Mouse (Mus musculus): ENCODE measurements around the gene Nim1k.
A peak's percentile ranks its signal among the peaks of the same experiment; 100 is the strongest.

Gene Nim1k

DNA sequence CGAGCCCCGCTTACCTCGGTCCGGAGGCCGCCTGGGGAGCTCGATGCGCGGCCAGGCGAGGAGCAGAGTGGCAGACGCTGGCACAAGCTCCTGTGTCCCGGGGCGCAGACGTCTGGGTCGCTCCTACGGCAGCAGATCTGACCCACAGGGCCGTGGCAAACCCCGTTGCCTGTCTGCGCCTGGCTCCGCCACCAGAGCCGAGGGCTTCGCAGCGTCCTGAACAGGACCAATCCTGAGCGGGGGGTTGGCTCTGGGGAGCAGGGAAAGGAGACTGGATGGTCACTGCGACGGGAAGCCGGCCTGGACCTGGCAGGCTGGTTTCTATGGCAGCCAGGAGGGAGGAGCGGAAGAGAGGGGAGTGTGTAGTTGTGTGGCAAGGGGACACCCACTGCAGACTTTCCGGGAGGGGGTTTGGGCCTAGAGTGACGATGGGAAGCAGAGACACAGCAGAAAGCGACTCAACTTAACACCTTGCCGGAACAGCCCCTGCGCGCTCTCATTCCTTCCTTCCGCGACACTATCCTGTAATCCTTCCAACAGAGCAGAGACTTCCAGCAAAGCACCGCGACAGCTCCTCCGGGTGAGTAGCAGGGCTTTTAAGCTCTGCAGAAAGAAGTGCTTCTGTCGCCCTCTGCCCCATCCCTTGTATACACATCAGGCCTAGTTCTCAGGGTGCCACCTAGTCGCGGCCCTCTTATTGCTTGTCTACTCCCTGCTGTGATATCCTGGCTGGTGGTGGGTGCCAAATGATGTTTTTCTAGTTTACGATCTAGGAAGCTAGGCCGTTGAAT is at the start of gene Nim1k:
Gene Nim1k, minus strand, starts transcription at position 202 of the 791 bp plus-strand sequence.
- peak; percentile 86 to 88 for DNase-seq (ENCODE audit: low spot score in 2 of 2)

DNA sequence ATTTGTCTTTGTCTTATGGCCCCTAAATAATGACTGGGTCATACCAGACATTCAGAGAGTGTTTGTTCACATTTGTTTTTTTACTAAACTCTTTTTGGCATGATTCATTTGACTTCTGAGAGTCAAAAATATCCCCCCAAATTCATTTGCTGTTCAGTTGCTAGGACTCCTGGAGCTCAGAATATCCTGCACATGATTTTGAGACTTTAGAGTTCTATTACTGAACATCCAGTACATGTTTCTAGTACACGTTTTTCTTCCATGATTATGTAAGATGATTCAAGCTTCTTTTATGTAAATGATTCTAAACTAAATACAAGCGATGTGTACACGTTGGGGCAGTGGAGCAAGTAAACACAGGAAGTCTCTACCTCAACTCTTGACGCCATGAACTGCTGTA is 42.0 kb upstream of the Nim1k start:
- DNase-seq (ENCODE audit: low spot score in 2 of 2), result no peak

DNA sequence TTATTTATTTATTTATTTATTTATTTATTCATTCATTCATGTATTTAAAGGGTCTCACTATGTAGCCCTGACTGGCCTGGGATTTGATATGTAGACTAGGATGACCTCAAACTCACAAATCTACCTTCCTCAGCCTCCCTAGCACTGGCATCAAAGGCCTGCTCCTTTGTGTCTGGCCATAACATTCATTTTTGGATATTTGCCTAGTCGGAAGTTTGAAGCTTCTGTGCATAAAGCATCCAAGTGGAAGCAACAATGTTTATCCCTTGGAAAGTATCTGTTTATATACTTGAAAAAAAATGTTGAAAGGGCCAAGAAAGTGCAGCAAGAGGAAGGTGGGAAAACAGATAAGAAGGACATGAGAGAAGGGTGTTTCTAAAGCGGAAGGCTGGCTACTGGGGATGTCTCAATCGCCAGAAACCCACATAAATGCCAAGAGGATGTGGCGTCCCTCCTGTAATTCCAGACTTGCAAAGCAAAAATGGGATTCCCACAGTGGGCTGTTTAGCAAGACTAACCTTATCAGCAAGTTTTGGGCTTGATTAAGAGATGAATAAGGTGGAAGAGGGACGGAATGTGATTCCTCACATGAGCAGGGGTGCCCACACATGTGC is 37.2 kb upstream of the Nim1k start:
- DNase-seq (ENCODE audit: low spot score in 2 of 2), result no peak

DNA sequence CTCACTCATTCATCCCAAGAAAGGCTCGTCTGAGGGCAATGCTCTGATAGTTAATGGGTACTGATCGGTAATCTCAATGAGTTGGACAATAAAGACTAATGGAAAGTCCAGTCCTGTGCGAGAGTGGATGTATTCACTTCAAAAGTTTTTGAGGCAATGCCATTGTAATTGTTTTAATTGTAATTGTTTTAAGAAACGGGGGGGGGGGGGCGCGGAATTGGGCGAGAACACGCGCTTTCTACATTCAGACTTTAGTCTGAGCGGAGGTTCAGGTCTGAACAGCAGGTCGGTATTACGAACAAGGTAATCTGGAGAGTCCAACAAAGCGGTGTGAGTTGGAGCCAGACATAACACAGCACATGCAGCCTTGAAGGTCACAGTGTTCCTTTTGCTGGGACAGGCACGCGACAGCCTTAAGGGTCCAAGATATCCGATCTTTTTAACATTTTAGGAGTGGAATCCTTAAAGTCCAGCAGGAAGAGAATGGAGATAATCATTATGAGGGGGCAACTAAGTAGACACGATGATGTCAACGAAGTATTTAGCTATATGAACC is 36.0 kb upstream of the Nim1k start:
- no peak for DNase-seq (ENCODE audit: low spot score in 2 of 2)

DNA sequence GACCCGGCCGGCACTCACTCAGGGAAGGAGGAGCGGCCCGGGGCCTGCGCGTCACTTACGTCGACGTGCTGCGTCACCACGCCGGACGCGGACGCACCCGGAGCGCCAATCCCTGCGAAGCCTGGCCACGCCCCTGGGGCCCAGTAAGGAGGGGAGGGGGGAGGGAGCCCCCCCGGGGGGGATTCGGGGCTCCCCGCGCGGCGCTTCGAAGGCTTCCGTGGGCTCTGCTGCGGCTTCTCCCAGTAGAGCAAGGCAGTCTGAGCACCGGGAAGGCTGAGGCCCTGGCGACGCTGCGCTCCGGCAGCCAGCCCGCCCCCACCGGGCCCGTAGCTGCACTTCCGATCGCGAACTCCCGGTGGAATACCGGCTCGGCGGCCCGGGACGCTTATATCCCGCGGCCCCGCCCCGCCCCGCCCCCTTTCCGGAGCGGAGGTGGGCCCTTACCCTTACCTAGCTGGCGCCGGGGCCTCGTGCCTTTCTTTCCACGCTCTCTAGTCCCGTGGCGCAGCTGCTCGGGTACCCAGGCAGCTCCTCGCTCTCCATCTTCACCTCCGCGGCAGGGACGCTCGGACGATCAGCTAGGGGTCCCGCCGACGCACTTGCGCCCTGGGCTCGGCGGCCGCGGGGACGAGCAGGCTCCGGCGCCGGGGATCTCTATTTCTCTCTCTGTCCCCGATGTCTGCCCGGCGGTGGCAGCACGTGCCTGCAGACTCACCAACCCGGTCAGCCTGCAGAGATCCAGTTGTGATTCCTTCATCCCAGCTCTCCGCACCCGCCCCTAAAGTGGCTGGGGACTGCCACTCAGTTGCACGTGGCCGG is 35.3 kb upstream of the Nim1k start, which contains the start of gene Zfp131:
Gene Zfp131, minus strand, starts transcription at position 129 of the 819 bp plus-strand sequence.
- peak; percentile 93 for DNase-seq (ENCODE audit: low spot score in 2 of 2)

DNA sequence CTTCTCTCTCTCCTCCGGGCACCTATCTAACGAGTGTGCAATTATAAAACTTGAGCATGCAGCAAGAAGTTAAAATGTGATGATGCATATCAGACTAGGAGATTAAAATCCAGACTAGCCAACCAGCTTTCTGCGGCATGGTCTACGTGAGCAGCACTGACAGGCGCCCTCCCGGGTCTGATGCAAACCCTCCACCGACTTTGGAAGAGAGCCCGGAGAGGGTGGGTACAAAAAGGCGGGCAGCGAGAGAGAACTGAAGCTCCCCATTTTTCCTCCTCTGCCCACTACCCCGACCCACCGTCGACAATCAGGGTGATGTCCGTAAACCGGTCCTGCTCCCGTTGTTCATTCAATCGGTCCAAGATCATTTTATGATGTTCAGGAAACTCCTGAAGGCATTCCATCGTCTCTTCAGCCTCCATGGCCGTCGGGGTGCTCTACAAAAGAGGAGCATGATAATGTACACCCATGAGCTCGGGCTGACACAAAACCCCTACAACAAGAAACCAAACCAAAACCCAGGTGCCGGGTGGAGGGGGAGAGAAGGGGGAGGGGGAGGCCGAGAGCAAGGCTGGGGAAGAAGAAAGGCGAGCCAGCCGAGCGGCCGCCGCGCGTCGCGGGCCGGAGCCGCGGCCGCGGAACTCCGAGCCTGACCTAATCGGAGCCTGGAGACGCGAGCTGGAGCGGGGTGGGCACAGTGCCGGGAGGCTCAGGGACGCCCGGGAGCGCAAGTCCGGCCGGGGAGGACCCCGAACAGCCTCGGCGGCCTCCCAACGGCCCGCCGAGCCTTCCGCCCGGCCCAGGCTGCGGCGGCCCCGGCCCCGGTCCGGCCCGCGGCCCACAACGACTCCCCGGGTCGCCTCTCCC is 34.4 kb upstream of the Nim1k start:
- peak; percentile 29 to 36 for DNase-seq (ENCODE audit: low spot score in 2 of 2)

DNA sequence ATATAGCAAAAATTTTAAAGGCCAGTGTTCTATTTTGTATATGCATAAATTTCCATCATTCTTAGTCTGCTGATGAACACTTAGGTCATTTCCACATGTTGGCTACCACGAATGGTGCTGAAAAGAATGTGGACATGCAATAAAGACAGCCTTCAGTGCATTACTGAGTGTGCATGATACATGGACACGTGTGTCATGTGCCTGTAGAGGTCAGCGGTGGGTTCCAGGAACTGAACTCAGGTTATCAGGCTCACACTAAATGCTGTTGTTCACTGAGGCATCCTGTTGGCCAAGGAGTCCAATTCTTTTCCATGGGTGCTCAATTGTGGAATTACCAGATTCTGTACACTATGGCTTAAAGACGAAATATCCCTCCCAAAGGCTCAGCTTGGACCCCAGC is 27.9 kb upstream of the Nim1k start:
- no peak for DNase-seq (ENCODE audit: low spot score in 2 of 2)

DNA sequence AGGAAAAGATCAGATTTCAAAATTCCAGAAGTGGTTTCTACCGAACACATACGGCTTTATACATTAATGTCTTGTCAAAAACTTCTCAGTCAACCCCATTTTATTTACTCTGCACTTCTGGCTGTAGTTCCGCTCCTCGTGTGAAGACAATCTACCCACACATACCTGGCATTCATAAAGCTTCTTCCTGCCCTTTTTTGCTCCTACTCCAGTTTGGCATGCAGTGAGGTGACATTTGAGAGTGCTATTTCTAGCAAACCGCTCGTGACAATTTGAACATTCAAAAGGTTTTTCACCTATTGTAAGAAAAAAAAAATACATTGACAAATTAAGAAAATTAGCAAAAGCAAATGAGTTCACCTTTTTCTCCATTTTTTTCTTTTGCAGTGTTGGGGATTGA is 12.9 kb upstream of the Nim1k start:
- DNase-seq (ENCODE audit: low spot score in 2 of 2), result no peak

DNA sequence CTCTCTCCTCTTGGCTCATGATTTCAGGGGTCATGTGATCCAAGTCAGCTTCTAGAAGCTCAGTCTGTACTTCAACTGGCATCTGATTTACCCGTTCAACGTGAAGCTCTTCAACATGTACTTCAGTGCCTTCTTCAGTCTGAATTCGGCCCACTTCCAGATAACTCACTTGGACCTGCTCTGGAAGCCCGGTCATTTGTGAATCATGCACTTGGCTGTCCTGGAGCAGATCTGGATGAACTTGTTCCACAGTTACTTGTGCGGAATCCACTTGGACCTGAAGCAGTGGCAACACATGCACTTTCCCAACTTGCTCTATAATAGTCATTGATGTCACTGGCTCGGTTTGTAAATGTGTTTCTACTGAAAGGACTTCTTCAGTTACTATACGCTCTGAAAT is 10.8 kb upstream of the Nim1k start:
- no peak for DNase-seq (ENCODE audit: low spot score in 2 of 2)

DNA sequence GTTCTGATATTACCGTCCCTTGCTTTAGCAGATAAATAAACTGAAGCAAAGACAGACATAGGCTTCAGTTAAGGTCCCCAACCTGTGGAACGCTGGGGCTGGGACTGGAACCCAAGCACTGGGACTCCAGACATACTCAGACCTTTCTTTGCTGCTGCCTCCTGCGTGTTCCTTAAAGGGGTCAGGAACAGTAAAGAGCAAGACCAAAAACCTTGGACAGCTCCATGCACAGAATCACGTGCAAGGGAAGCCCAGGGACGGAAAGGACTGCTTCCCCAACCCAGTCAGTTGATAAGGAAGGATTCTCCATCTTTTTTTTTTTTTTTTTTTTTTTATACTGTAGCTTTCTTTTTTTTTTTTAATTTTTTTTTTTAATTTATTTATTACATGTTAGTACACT is 1.1 kb upstream of the Nim1k start:
- DNase-seq (ENCODE audit: low spot score in 2 of 2), result no peak

DNA sequence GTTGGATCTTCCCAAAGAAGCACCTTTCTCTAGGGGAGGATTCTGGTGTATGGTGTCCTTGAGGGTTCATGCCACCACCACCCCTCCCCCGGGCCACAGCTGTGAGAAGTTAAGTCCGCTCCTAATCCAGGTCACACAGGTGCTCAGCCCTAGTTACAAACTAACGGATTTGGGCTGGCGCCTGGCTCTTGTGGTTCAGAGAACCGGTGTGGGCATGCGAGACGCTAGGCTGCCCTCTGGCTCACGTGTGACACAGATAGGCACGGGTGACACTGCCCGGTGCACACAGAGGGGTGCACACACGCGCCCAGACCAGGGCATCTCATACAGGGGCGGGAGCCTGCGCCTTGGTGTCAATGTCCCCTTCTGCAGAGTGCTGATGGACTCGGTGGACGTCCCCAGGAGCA is 538 bp downstream of the Nim1k start:
- DNase-seq (ENCODE audit: low spot score in 2 of 2), result peak; percentile 21 to 23

DNA sequence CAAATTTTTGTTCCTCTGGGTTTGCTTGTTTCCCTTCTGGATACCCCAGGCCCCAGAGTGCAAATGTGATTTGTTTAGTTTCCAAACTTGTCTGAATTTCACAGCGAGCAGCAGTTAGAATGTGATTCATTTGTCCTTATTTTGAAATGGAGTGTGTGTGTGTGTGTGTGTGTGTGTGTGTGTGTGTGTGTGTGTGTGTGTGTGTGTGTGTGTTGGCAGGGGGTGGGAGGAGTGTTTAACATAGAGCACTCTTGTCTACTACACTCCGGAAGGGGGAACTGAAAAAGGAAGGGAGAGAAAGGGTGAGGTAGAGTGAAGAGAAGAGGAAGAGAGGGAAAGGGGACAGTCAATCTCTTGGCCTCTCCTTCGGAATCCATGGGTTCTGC is 1.1 kb downstream of the Nim1k start:
- no peak for DNase-seq (ENCODE audit: low spot score in 2 of 2)

DNA sequence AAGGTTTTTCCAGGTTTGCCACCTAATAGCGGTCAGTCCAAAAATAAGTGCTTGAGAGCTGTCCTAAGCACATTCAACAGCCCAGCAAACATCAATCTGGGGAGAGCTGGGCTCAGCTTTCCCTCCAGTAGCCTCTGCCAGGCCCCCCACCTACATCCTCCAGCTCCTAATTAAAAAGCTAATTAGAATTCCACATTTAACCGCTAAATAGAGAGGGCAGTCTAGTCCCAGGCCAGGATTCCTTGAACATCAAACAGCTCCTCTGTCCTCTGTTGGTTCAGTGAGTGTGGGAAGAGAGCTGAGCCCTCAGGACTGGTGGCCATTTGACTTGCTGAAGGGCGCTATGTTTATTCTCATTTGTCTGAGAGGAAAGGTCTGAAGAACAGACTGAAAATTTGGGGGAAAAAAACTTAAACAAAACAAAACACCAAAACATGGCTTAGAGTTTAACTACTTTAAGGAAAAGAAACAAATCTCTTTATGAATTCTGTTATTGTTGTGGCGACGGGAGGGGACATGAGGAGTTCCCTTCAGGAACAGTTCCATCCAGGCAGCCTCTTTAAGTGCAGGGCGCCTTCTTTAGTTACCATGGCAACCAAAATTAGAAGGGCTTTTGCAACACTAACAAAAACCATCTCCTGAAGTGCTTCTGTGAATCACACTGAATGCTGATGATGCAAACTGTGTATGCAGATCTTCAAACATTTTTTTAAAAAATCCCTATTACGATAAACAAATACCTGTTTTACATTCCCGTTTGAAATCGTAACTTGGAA is 1.6 kb downstream of the Nim1k start:
- no peak for DNase-seq (ENCODE audit: low spot score in 2 of 2)

DNA sequence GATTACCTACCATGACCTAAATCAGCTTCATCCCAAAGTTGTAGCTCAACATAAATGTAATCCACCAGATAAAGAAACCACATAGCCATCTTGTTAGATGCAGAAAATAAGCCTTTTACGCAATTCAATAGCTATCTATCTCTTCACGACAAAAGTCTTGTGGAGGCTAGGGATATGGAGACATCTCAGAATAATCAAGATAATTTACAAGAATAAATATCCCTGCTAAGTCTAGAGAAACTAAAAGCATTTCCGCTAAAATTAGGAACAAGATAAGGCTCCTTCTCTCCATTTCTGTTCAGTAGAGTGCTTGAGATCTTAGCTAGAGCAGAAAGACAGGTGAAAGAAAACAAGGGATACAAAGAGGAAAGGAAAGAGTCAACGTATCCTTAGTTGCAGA is 8.8 kb downstream of the Nim1k start:
- no peak for DNase-seq (ENCODE audit: low spot score in 2 of 2)

DNA sequence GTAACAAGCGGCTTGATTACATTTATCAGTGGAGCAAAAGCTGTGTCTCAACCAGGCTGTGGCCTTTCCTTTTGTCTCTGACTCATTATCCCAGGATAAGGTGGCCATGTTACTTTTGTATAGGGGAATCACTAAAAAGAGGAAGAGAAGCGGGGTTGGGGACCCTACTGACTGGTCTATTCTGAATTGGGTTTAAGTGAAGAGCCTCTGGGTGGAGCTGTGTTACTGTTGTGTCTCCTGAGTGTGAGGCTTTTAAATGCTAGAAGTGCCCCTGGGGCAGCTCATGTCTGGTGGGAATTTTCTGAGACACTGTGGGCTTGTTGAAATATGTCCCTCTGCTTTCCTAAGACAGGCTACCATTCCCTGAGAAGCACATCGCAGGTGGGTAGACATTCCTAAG is 12.2 kb downstream of the Nim1k start:
- DNase-seq (ENCODE audit: low spot score in 2 of 2), result no peak

DNA sequence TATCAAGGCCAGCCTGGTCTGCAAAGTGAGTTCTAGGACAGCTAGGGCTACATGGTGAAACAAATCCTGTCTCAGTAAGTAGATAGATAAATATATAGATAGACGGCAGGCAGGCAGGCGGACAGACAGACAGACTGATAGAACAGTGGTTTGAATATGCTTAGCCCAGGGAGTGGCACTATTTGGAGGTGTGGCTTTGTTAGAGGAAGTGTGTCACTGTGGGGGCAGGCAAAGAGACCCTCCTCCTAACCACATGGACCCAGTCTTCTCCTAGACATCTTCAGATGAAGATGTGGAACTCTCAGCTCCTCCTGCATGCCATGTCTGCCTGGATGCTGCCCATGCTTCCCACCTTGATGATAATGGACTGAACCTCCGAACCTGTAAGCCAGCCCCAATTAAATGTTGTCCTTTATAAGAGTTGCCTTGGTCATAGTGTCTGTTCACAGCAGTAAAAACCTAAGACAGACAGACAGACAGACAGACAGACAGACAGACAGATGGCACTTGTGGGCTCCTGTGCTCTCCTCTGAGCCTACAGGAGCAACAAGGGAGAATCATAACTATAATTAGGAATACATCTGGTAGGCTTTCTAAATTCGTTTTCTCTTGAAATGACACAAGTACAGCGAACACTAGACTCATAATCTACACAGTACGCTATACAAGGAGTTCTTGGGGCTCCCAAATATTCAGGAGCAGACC is 12.8 kb downstream of the Nim1k start:
- no peak for DNase-seq (ENCODE audit: low spot score in 2 of 2)

DNA sequence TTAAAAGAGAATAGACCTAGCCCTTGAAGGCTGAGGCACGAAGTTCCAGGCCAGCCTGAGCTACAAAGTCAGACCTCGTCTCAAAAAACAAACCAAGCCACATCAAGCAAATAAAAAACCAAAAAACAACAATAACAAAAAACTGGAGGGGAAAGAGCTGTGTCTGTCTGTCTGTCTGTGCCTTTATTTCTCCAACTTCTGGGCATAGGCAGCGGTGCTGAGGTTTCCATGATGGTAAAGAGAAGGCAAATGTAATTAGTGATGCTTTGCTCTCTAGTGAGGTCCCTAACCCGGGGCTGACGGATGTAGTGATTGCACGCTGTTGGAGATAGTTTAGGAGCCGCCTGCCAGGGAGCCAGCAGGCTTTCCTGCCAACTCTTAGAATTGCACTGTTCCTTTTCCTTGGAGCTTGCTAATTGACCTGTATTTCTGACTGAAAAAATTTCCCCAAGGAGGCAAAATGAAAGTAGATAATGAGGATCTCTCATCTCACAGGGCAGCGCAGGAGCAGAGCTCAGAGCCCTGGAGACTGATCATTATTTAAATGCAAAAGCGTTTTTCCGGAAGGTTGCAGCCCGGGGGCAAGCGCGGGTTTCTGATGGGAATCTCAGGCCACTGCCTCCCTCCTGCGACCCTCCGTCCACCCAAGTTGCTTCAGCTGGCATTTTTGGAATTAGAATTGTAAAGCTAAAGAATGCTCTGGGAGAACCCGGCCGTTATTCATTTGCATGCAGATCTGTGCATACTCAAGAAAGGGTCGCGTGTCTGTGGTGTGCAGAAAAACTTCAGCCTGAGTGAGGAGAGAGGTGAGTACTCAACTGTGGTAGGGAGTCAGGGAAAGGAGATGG is 14.1 kb downstream of the Nim1k start:
- no peak for DNase-seq (ENCODE audit: low spot score in 2 of 2)

DNA sequence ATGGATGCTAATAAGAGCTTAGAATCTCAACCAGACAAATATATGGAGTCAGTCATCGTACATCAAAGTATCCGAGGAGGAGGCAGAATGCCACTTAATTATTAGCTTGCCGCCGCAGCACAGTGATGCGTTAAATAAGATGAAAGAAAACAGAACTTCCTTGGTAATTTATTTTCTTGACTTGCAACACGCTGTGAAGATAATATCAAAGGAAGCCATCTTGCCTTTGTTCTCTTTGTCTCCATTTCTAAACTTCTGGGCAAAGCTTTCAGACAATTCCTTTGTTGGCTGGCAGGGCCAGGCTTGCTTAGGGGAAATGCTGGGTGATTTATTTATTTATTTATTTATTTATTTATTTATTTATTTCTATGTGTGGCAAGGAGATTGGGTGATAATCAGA is 24.2 kb downstream of the Nim1k start:
- no peak for DNase-seq (ENCODE audit: low spot score in 2 of 2)

DNA sequence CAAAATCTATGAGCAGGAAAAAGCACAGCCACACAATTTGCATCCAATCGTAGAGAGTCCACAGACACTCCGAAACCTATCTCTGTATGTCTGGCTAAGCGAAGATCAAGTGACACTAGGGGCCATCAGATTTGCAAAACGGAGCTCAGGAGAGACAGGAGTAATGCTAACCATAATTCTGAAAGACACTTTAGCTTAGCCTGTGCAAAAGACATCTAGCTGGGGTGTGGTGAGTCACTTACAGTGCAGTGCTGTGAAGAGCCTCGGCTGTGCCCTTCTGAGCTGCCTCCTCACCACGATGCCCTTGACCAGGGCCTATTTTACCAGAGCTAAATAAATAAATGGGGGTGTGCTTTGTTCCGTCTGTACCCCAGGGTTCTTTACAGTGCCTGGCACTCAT is 26.3 kb downstream of the Nim1k start:
- DNase-seq (ENCODE audit: low spot score in 2 of 2), result no peak
